Comparison of ENCODE assay signal across 9 mouse cellular contexts in the genomic region with DNA sequence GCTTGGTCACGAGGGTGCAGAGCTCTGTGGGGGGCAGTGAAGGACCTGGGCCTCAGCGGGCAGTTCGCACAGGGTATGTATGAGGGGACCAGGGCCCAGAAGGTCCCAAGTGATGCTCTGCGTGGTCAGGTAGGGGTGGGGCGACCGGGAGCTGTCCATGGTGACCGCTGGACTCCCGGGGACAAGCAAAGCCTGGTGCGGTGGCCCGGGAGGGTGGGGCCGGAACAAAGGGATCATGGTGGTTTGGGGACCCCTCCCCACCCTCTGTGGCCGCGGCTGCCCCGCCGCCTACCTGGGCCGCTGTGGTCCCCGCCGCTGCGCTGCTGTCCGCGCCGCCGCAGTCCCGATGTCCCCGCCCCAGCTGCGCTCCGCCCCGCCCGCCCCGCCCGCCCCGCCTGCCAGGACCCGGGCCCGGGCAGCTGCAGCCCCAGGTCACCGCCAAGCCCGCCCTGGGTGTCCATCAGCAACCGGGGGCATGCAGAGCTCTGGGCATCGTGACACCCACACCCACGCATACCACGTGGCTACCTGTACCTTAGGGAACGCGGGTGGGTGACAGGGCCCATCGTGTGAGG. TPM values are rescaled to one million over a fixed set of nuclear protein-coding genes. Genes with fewer than 3 reads are reported as not detected.
DNase-seq lines count a peak whose midpoint lies in the region; ATAC-seq and TF ChIP-seq lines count a peak whose summit lies in the region.
"Had no signal": no experiment of that assay in that cellular context is flagged by ENCODE, and none has a peak within 500 bp of the region (broad histone marks: within the 10 kb centered on the region; RNA-seq: fewer than 3 reads in every experiment).

No protein-coding gene starts in this region.

- H3K27ac ChIP-seq in heart, embryonic 15.5 days: no peak overlapping the region
- H3K27ac ChIP-seq in heart, adult 2 months: no peak overlapping the region
- no peak overlapping the region for H3K27ac ChIP-seq in forebrain, embryonic 12.5 days
- H3K27ac ChIP-seq in liver, embryonic 13.5 days: no peak overlapping the region

- WGBS in heart, embryonic 15.5 days: 4% methylated on average over 37 of the region's 43 CpGs
- 7% methylated on average over 24 of the region's 43 CpGs for WGBS in heart, adult 2 months
- WGBS in forebrain, embryonic 12.5 days: under 1% methylated on average over 32 of the region's 43 CpGs
- 3% methylated on average over 38 of the region's 43 CpGs for WGBS in liver, embryonic 13.5 days (ENCODE audit: insufficient replicate concordance)

- no peaks in the 10 kb centered on the region for H3K36me3 ChIP-seq in heart, embryonic 15.5 days
- H3K36me3 ChIP-seq in heart, adult 2 months (ENCODE audit: control insufficient read depth, insufficient read depth, low read length): no peaks in the 10 kb centered on the region
- peaks cover 2% of the 10 kb centered on the region for H3K36me3 ChIP-seq in forebrain, embryonic 12.5 days (replicated peaks)
- H3K36me3 ChIP-seq in liver, embryonic 13.5 days: no peaks in the 10 kb centered on the region

- H3K9ac ChIP-seq in heart, embryonic 15.5 days: no peak overlapping the region
- no peak overlapping the region for H3K9ac ChIP-seq in heart, adult 2 months (ENCODE audit: low read depth, low read length)
- H3K9ac ChIP-seq in forebrain, embryonic 12.5 days: peak overlapping the region; percentile 64
- H3K9ac ChIP-seq in liver, embryonic 13.5 days: no peak overlapping the region

- no peak for DNase-seq in heart, adult 2 months
- peak; percentile 38 to 53 for DNase-seq in adrenal gland, postnatal 36 days
- DNase-seq in liver, embryonic 13.5 days: no peak
- DNase-seq in gastrocnemius, postnatal 4 days (ENCODE audit: low spot score in 2 of 2): no peak
- DNase-seq in layer of hippocampus, postnatal 14 days (ENCODE audit: low spot score in 2 of 2): no peak
- DNase-seq in gastrocnemius, postnatal 14 days: no peak

- peak overlapping the region; percentile 47 for H3K4me2 ChIP-seq in heart, embryonic 15.5 days
- H3K4me2 ChIP-seq in forebrain, embryonic 12.5 days: peak overlapping the region; percentile 79
- peak overlapping the region; percentile 51 for H3K4me2 ChIP-seq in liver, embryonic 13.5 days

- peaks cover 11% of the 10 kb centered on the region for H3K4me1 ChIP-seq in heart, embryonic 15.5 days (replicated peaks)
- H3K4me1 ChIP-seq in heart, adult 2 months (ENCODE audit: control insufficient read depth, insufficient read depth, low read length): peaks cover 2% of the 10 kb centered on the region; the same call in 1 of the 2 replicates
- peaks cover 13% of the 10 kb centered on the region for H3K4me1 ChIP-seq in forebrain, embryonic 12.5 days
- peaks cover 13% of the 10 kb centered on the region for H3K4me1 ChIP-seq in liver, embryonic 13.5 days (replicated peaks)

- no peak for TF ChIP-seq EP300 in heart, adult 2 months (IDR thresholded peaks at IDR 0.05; ENCODE audit: insufficient read depth, low read depth, low read length)

- intact Hi-C loops in heart, adult 2 months (cut with DNase I): no loop called here
- intact Hi-C loops in gastrocnemius, postnatal 14 days (cut with DNase I; ENCODE audit: low total_unique reads): no loop called here

- no peak for TF ChIP-seq POLR2A in heart, adult 2 months (IDR thresholded peaks at IDR 0.05; ENCODE audit: insufficient read depth, low read depth, low read length)

- peaks cover 58% of the 10 kb centered on the region for H3K27me3 ChIP-seq in heart, embryonic 15.5 days
- peaks cover 6% of the 10 kb centered on the region; the same call in 1 of the 2 replicates for H3K27me3 ChIP-seq in heart, adult 2 months (ENCODE audit: control insufficient read depth, insufficient read depth, low read length)
- H3K27me3 ChIP-seq in forebrain, embryonic 12.5 days: peaks cover 56% of the 10 kb centered on the region
- H3K27me3 ChIP-seq in liver, embryonic 13.5 days: peaks cover 63% of the 10 kb centered on the region

- peak overlapping the region; percentile 12; the same call in 1 of the 2 replicates for H3K4me3 ChIP-seq in heart, embryonic 15.5 days
- H3K4me3 ChIP-seq in heart, adult 2 months: no peak overlapping the region
- H3K4me3 ChIP-seq in forebrain, embryonic 12.5 days (replicated peaks): peak overlapping the region; percentile 48
- peak overlapping the region; percentile 20; the same call in 1 of the 2 replicates for H3K4me3 ChIP-seq in liver, embryonic 13.5 days (replicated peaks)

- H3K9me3 ChIP-seq in heart, embryonic 15.5 days (replicated peaks): no peaks in the 10 kb centered on the region
- no peaks in the 10 kb centered on the region for H3K9me3 ChIP-seq in forebrain, embryonic 12.5 days
- H3K9me3 ChIP-seq in liver, embryonic 13.5 days (replicated peaks): no peaks in the 10 kb centered on the region

- H3K79me2 ChIP-seq in heart, adult 2 months (replicated peaks; ENCODE audit: control insufficient read depth, insufficient read depth, low read length): no peaks in the 10 kb centered on the region

- ATAC-seq in heart, embryonic 15.5 days (replicated peaks; ENCODE audit: insufficient number of reproducible peaks, insufficient read depth, low FRiP score, low read depth): 0 out of 2 replicates have a peak, but pooled peaks have one; percentile 15
- peak; percentile 63 for ATAC-seq in forebrain, embryonic 12.5 days (ENCODE audit: low FRiP score)
- no peak for ATAC-seq in liver, embryonic 13.5 days (ENCODE audit: low read depth)
- ATAC-seq: Patski had no signal

- TF ChIP-seq CTCF in heart, adult 2 months (IDR thresholded peaks at IDR 0.05): no peak

RNA-seq across cellular contexts. Expression of a gene that starts 0.3 kb away (rescaled TPM):
- polyA plus RNA-seq in heart, embryonic 15.5 days (2015; fragmentation: Nextera tagmentation; extraction: Ambion mirVana): 0.29 TPM in 1 of 2 replicates, not detected in the other
- total RNA-seq in heart, adult 2 months (2021): not detected
- 0.04 and 0.06 TPM in 2 replicates for polyA plus RNA-seq in heart, adult 2 months (2012; rRNA removed)
- 1 to 10 TPM; 1.2 to 1.5 TPM for total RNA-seq in adrenal gland, postnatal 36 days (2021)
- polyA plus RNA-seq in forebrain, embryonic 12.5 days (2016; fragmentation: Nextera tagmentation; extraction: Ambion mirVana): 8.7 and 11.6 TPM in 2 replicates
- polyA plus RNA-seq in liver, embryonic 13.5 days (2015; fragmentation: Nextera tagmentation; extraction: Ambion mirVana): 0.06 TPM in 1 of 2 replicates, not detected in the other
- total RNA-seq in gastrocnemius, postnatal 4 days (2021): under 1 TPM in 1 of 2 experiments, not detected in 1; 0.10 TPM
- total RNA-seq in layer of hippocampus, postnatal 14 days (2021): 100 to 1,000 TPM; 100 to 105 TPM
- total RNA-seq in gastrocnemius, postnatal 14 days (2021): under 1 TPM; 0.24 to 0.72 TPM

RNA-seq across cellular contexts. Expression of a gene that starts 10.4 kb away (rescaled TPM):
- 1.1 and 1.9 TPM in 2 replicates for polyA plus RNA-seq in heart, embryonic 15.5 days (2015; fragmentation: Nextera tagmentation; extraction: Ambion mirVana)
- total RNA-seq in heart, adult 2 months (2021): under 1 TPM; 0.50 to 0.63 TPM
- 0.68 and 1.1 TPM in 2 replicates for polyA plus RNA-seq in heart, adult 2 months (2012; rRNA removed)
- total RNA-seq in adrenal gland, postnatal 36 days (2021): 1 to 10 TPM; 6.4 to 6.7 TPM
- 9.8 and 11.0 TPM in 2 replicates for polyA plus RNA-seq in forebrain, embryonic 12.5 days (2016; fragmentation: Nextera tagmentation; extraction: Ambion mirVana)
- 0.44 and 0.46 TPM in 2 replicates for polyA plus RNA-seq in liver, embryonic 13.5 days (2015; fragmentation: Nextera tagmentation; extraction: Ambion mirVana)
- total RNA-seq in gastrocnemius, postnatal 4 days (2021): 1 to 10 TPM; 1.9 to 2.0 TPM
- total RNA-seq in layer of hippocampus, postnatal 14 days (2021): 100 to 1,000 TPM; 170 to 173 TPM
- total RNA-seq in gastrocnemius, postnatal 14 days (2021): 1 to 10 TPM in 1 of 2 experiments, under 1 TPM in 1; 0.44 to 1.1 TPM

RNA-seq across cellular contexts. Expression of a gene that starts 12.1 kb away (rescaled TPM):
- 7.1 and 11.8 TPM in 2 replicates for polyA plus RNA-seq in heart, embryonic 15.5 days (2015; fragmentation: Nextera tagmentation; extraction: Ambion mirVana)
- total RNA-seq in heart, adult 2 months (2021): 10 to 100 TPM; 13.9 to 14.4 TPM
- 20.5 and 21.9 TPM in 2 replicates for polyA plus RNA-seq in heart, adult 2 months (2012; rRNA removed)
- 10 to 100 TPM; 33.2 to 68.5 TPM for total RNA-seq in adrenal gland, postnatal 36 days (2021)
- polyA plus RNA-seq in forebrain, embryonic 12.5 days (2016; fragmentation: Nextera tagmentation; extraction: Ambion mirVana): 29.2 and 32.8 TPM in 2 replicates
- 5.7 and 5.8 TPM in 2 replicates for polyA plus RNA-seq in liver, embryonic 13.5 days (2015; fragmentation: Nextera tagmentation; extraction: Ambion mirVana)
- total RNA-seq in gastrocnemius, postnatal 4 days (2021): 10 to 100 TPM; 11.2 to 11.9 TPM
- total RNA-seq in layer of hippocampus, postnatal 14 days (2021): 10 to 100 TPM; 63.9 to 70.2 TPM
- 10 to 100 TPM; 11.3 to 11.9 TPM for total RNA-seq in gastrocnemius, postnatal 14 days (2021)

RNA-seq across cellular contexts. Expression of a gene that starts 34.8 kb away (rescaled TPM):
- polyA plus RNA-seq in heart, embryonic 15.5 days (2015; fragmentation: Nextera tagmentation; extraction: Ambion mirVana): 133 and 166 TPM in 2 replicates
- total RNA-seq in heart, adult 2 months (2021): 10 to 100 TPM; 84.5 to 90.1 TPM
- 158 and 161 TPM in 2 replicates for polyA plus RNA-seq in heart, adult 2 months (2012; rRNA removed)
- total RNA-seq in adrenal gland, postnatal 36 days (2021): 100 to 1,000 TPM; 223 to 227 TPM
- 262 and 280 TPM in 2 replicates for polyA plus RNA-seq in forebrain, embryonic 12.5 days (2016; fragmentation: Nextera tagmentation; extraction: Ambion mirVana)
- polyA plus RNA-seq in liver, embryonic 13.5 days (2015; fragmentation: Nextera tagmentation; extraction: Ambion mirVana): 69.1 and 71.6 TPM in 2 replicates
- total RNA-seq in gastrocnemius, postnatal 4 days (2021): 100 to 1,000 TPM in 1 of 2 experiments, 10 to 100 TPM in 1; 98.0 to 100 TPM
- total RNA-seq in layer of hippocampus, postnatal 14 days (2021): 100 to 1,000 TPM; 169 to 174 TPM
- 10 to 100 TPM; 78.6 to 79.9 TPM for total RNA-seq in gastrocnemius, postnatal 14 days (2021)

RNA-seq across cellular contexts. Expression of a gene that starts 44.7 kb away (rescaled TPM):
- 22.3 and 31.6 TPM in 2 replicates for polyA plus RNA-seq in heart, embryonic 15.5 days (2015; fragmentation: Nextera tagmentation; extraction: Ambion mirVana)
- 10 to 100 TPM; 11.3 to 15.5 TPM for total RNA-seq in heart, adult 2 months (2021)
- polyA plus RNA-seq in heart, adult 2 months (2012; rRNA removed): 15.2 and 17.0 TPM in 2 replicates
- 10 to 100 TPM; 51.5 to 56.6 TPM for total RNA-seq in adrenal gland, postnatal 36 days (2021)
- 65.0 and 69.2 TPM in 2 replicates for polyA plus RNA-seq in forebrain, embryonic 12.5 days (2016; fragmentation: Nextera tagmentation; extraction: Ambion mirVana)
- 35.1 and 38.2 TPM in 2 replicates for polyA plus RNA-seq in liver, embryonic 13.5 days (2015; fragmentation: Nextera tagmentation; extraction: Ambion mirVana)
- 10 to 100 TPM; 40.6 to 44.0 TPM for total RNA-seq in gastrocnemius, postnatal 4 days (2021)
- total RNA-seq in layer of hippocampus, postnatal 14 days (2021): 10 to 100 TPM; 52.6 TPM
- 10 to 100 TPM; 22.4 to 23.0 TPM for total RNA-seq in gastrocnemius, postnatal 14 days (2021)

Comparison
In these comparisons a context has a peak if more than half of its experiments do, and no peak if none do; other contexts are left out.
1. DNase-seq: peak in adrenal gland, postnatal 36 days (2 of 2); none in heart, adult 2 months (0 of 2), liver, embryonic 13.5 days (single experiment), gastrocnemius, postnatal 4 days (0 of 2), layer of hippocampus, postnatal 14 days (0 of 2) and gastrocnemius, postnatal 14 days (single experiment).
2. RNA of a gene that starts 0.3 kb away (total RNA-seq): 100 to 105 TPM in layer of hippocampus, postnatal 14 days; 1.2 to 1.5 TPM in adrenal gland, postnatal 36 days, 0.24 to 0.72 TPM in gastrocnemius, postnatal 14 days, 0.10 TPM in gastrocnemius, postnatal 4 days and not detected in heart, adult 2 months; every median in the first group is over 10 times any median in the second.
3. RNA of a gene that starts 10.4 kb away (total RNA-seq): 170 to 173 TPM in layer of hippocampus, postnatal 14 days; 6.4 to 6.7 TPM in adrenal gland, postnatal 36 days, 1.9 to 2.0 TPM in gastrocnemius, postnatal 4 days, 0.44 to 1.1 TPM in gastrocnemius, postnatal 14 days and 0.50 to 0.63 TPM in heart, adult 2 months; every median in the first group is over 10 times any median in the second.
4. Peak in every context shown above with its lines, with median percentiles within 50 percentile points of each other: H3K4me2 ChIP-seq.